Mouse (Mus musculus) G1E (cell line): ENCODE data around the gene Mon2.

ENCODE experiments used
- CTCF ChIP-seq: IDR thresholded peaks from 2 replicates; pipeline ENCODE4 v1.5.1; 2012; ENCODE audit warnings: low read depth, low read length, inconsistent platforms, mixed read lengths
- GATA1 ChIP-seq: IDR thresholded peaks from 2 replicates; pipeline ENCODE4 v1.6.1; 2012; ENCODE audit warnings: borderline replicate concordance, low read length, inconsistent platforms, mixed read lengths
- TAL1 ChIP-seq: conservative IDR thresholded peaks from 2 replicates; pipeline ENCODE4 v1.6.1; 2012; ENCODE audit warnings: low read depth, low read length, inconsistent platforms, mixed read lengths

- no peak for TF ChIP-seq CTCF
- TF ChIP-seq TAL1, result no peak
- no peak for TF ChIP-seq GATA1
Measured at GRCm38 (mm10) chr10:123113466-123113865, 37.2 kb upstream of the Mon2 start.
